Mouse (Mus musculus) intestine, embryonic 14.5 days (tissue): ENCODE measurements around the gene Olfr885. TPM values are rescaled to one million over a fixed set of nuclear protein-coding genes. Genes with fewer than 3 reads are reported as not detected.

ENCODE experiments used
- ATAC-seq: fragments of 200-750 bp; cut with Nextera tagmentation; replicated peaks from 2 replicates; pipeline ENCODE4 v1.8.0; 2017; ENCODE audit warnings: low read depth, moderate number of reproducible peaks, moderate TSS enrichment, moderate library complexity; ENCODE audit not compliant: low FRiP score, low TSS enrichment
- DNase-seq: peaks from one replicate; pipeline ENCODE4 v3.0.0-alpha.2; 2018; ENCODE audit warnings: low spot score
- H3K27ac ChIP-seq: fragments of 300-500 bp; sonication (generic); 2 replicates; pipeline ENCODE4 v1.5.1; 2014; ENCODE audit warnings: low read depth, mild to moderate bottlenecking, control low read depth
- H3K27me3 ChIP-seq: fragments of 300-500 bp; sonication (generic); replicated peaks from 2 replicates; pipeline ENCODE4 v1.6.1; 2014; ENCODE audit warnings: low read length, control low read depth; ENCODE audit not compliant: control insufficient read depth, insufficient read depth
- H3K36me3 ChIP-seq: fragments of 300-500 bp; sonication (generic); 2 replicates; pipeline ENCODE4 v1.6.1; 2014; ENCODE audit warnings: low read length, control low read depth; ENCODE audit not compliant: control insufficient read depth, insufficient read depth
- H3K4me1 ChIP-seq: fragments of 300-500 bp; sonication (generic); replicated peaks from 2 replicates; pipeline ENCODE4 v1.6.1; 2014; ENCODE audit warnings: low read length, control low read depth, mixed read lengths; ENCODE audit not compliant: control insufficient read depth, insufficient read depth
- H3K4me2 ChIP-seq: fragments of 300-500 bp; sonication (generic); 2 replicates; pipeline ENCODE4 v1.6.1; 2014; ENCODE audit warnings: low read length
- H3K4me3 ChIP-seq: fragments of 300-500 bp; sonication (generic); 2 replicates; pipeline ENCODE4 v1.5.1; 2014; ENCODE audit warnings: low read depth, low read length, control low read depth, mixed read lengths
- H3K9ac ChIP-seq: fragments of 300-500 bp; sonication (generic); 2 replicates; pipeline ENCODE4 v1.6.1; 2014; ENCODE audit warnings: mild to moderate bottlenecking, low read length
- H3K9me3 ChIP-seq: fragments of 300-500 bp; sonication (generic); 2 replicates; pipeline ENCODE4 v1.6.1; 2016; ENCODE audit warnings: low read length, control low read depth; ENCODE audit not compliant: control insufficient read depth
- WGBS: fragments of 180-500 bp; shearing (Covaris S2); extraction: QIAGEN DNeasy Blood & Tissue Kit; methylation state at CpG from one replicate; pipeline ENCODE4 v1.1.7; 2014; 5-methylcytosine and 5-hydroxymethylcytosine counted together
- polyA plus RNA-seq: library from polyadenylated mRNA; unstranded; fragments of >200 nt; fragmentation: Nextera tagmentation; extraction: Ambion mirVana; gene quantifications from 2 replicates; pipeline ENCODE4 v1.2.1, GENCODE M21; 2014

Olfr885 gene
- polyA plus RNA-seq = not detected in 2 replicates

DNA sequence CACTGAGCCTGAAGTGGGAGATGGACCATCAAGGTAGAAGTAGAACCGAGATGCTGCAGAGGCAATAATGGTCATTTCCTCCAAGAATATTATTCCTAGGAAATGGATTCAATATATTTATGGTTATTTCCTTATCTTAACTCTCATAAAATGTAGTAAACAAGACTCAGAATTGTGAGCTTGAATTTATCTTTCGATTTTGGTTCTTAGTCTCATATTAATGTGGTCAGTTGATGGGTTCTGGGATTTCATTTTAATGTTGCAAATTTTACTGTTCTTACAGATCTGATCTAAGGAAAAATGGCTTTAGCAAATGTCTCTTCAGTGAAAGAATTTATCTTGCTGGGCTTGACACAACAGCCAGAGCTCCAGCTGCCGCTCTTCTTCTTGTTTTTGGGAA lies at the start of gene Olfr885:
Gene Olfr885, plus strand, starts transcription at position 301 of the 400 bp plus-strand sequence.
- Histone ChIP-seq H3K27ac (no peak within 1 kb of the TSS), H3K9ac (no peak within 1 kb of the TSS), H3K4me3 (no peak within 1 kb of the TSS), H3K27me3 (no peaks in the 10 kb centered on the region), H3K36me3 (no peaks in the 10 kb centered on the region), H3K9me3 (no peaks in the 10 kb centered on the region), H3K4me2 (no peak within 1 kb of the TSS), H3K4me1 (no peaks in the 10 kb centered on the region)
- no peak for ATAC-seq
- DNase-seq = no peak
- WGBS = 94% methylated on average over 3 of the region's 3 CpGs

- H3K4me2 ChIP-seq = no peak within 1 kb of the TSS
- WGBS = 90% methylated on average over 1 of the region's 1 CpGs
- no peaks in the 10 kb centered on the region for H3K9me3 ChIP-seq
- H3K36me3 ChIP-seq = no peaks in the 10 kb centered on the region
- no peak for ATAC-seq
- H3K9ac ChIP-seq = no peak within 1 kb of the TSS
- DNase-seq = no peak
- H3K4me3 ChIP-seq = no peak within 1 kb of the TSS
- H3K27me3 ChIP-seq = no peaks in the 10 kb centered on the region
- no peaks in the 10 kb centered on the region for H3K4me1 ChIP-seq
- H3K27ac ChIP-seq = no peak within 1 kb of the TSS
Measured at GRCm38 (mm10) chr9:38025508-38025907, 35.6 kb upstream of the Olfr885 start, which contains the start of gene Olfr883. TSS of gene Olfr883 (plus strand) at chr9:38025808.

- WGBS = 70% methylated on average over 1 of the region's 1 CpGs
- ATAC-seq (no peak), DNase-seq (no peak)
- Histone ChIP-seq H3K36me3 (no peaks in the 10 kb centered on the region), H3K4me2 (no peak within 1 kb of the TSS), H3K27me3 (no peaks in the 10 kb centered on the region), H3K27ac (no peak within 1 kb of the TSS), H3K9ac (no peak within 1 kb of the TSS), H3K4me1 (no peaks in the 10 kb centered on the region), H3K9me3 (no peaks in the 10 kb centered on the region), H3K4me3 (no peak within 1 kb of the TSS)
Measured at GRCm38 (mm10) chr9:38046255-38046654, 14.9 kb upstream of the Olfr885 start, which contains the start of gene Olfr884. TSS of gene Olfr884 (plus strand) at chr9:38046555.

DNA sequence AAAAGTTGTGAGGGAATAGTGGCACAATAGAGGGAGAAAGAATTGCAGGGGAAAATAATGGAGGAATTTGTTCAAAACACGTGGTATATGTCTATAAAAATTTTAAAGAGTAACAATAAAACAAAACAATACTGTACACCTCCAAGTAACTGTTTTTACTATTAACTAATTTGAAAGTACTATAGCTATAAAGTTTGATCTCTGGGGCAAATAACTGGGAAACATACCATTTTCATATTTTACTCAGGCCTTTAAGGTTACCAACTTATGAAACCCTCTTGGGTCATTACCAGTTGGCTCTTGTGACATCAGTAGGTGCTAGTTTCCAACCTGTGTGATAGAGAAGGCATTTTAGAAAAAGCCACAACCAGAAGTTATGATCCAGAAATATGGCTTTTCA lies 22.6 kb downstream of the Olfr885 start, which contains the start of gene Olfr887:
Gene Olfr887, plus strand, starts transcription at position 301 of the 400 bp plus-strand sequence.
- 78% methylated on average over 1 of the region's 1 CpGs for WGBS
- H3K36me3 ChIP-seq = no peaks in the 10 kb centered on the region
- H3K4me3 ChIP-seq = no peak within 1 kb of the TSS
- no peak within 1 kb of the TSS for H3K4me2 ChIP-seq
- H3K9me3 ChIP-seq = no peaks in the 10 kb centered on the region
- ATAC-seq (no peak), DNase-seq (no peak)
- H3K4me1 ChIP-seq = no peaks in the 10 kb centered on the region
- no peak within 1 kb of the TSS for H3K27ac ChIP-seq
- H3K27me3 ChIP-seq = no peaks in the 10 kb centered on the region
- H3K9ac ChIP-seq = no peak within 1 kb of the TSS

GRCm38 (mm10) chr9:38107828-38108227 lies 46.7 kb downstream of the Olfr885 start, which contains the start of gene Olfr888:
TSS of gene Olfr888 (plus strand) at chr9:38108128.
- no peak within 1 kb of the TSS for H3K9ac ChIP-seq
- no peak for ATAC-seq
- WGBS = 79% methylated on average over 1 of the region's 1 CpGs
- no peak within 1 kb of the TSS for H3K4me2 ChIP-seq
- H3K4me3 ChIP-seq = no peak within 1 kb of the TSS
- H3K27ac ChIP-seq = no peak within 1 kb of the TSS
- no peaks in the 10 kb centered on the region for H3K9me3 ChIP-seq
- no peaks in the 10 kb centered on the region for H3K27me3 ChIP-seq
- no peaks in the 10 kb centered on the region for H3K4me1 ChIP-seq
- DNase-seq = no peak
- H3K36me3 ChIP-seq = no peaks in the 10 kb centered on the region

Other genes with a start within 250 kb of the Olfr885 start
- not detected in 2 replicates for gene Olfr877, start 207.1 kb upstream of the Olfr885 start, polyA plus RNA-seq
- gene Olfr145, start 164.6 kb upstream of the Olfr885 start, polyA plus RNA-seq = not detected in 2 replicates
- gene Olfr878, start 143.5 kb upstream of the Olfr885 start, polyA plus RNA-seq = not detected in 2 replicates
- not detected in 2 replicates for gene Olfr881, start 69.5 kb upstream of the Olfr885 start, polyA plus RNA-seq
- gene Olfr883, start 35.5 kb upstream of the Olfr885 start, polyA plus RNA-seq = not detected in 2 replicates
- gene Olfr884, start 14.8 kb upstream of the Olfr885 start, polyA plus RNA-seq = not detected in 2 replicates
- gene Olfr887, start 22.8 kb downstream of the Olfr885 start, polyA plus RNA-seq = not detected in 2 replicates
- gene Olfr888, start 46.8 kb downstream of the Olfr885 start, polyA plus RNA-seq = not detected in 2 replicates
- gene Olfr889, start 53.9 kb downstream of the Olfr885 start, polyA plus RNA-seq = 0.05 and 0.11 TPM in 2 replicates
- gene Olfr890, start 81.2 kb downstream of the Olfr885 start, polyA plus RNA-seq = not detected in 2 replicates
- gene Olfr891, start 119.5 kb downstream of the Olfr885 start, polyA plus RNA-seq = not detected in 2 replicates
- gene Olfr893, start 147.0 kb downstream of the Olfr885 start, polyA plus RNA-seq = not detected in 2 replicates
- gene Olfr894, start 156.7 kb downstream of the Olfr885 start, polyA plus RNA-seq = not detected in 2 replicates
- not detected in 2 replicates for gene Olfr143, start 191.5 kb downstream of the Olfr885 start, polyA plus RNA-seq
- gene Olfr895, start 206.5 kb downstream of the Olfr885 start, polyA plus RNA-seq = not detected in 2 replicates
- not detected in 2 replicates for gene Olfr896-ps1, start 229.8 kb downstream of the Olfr885 start, polyA plus RNA-seq